Mouse (Mus musculus): ENCODE results near the gene Acp1. TPM values are rescaled to one million over a fixed set of nuclear protein-coding genes. Genes with fewer than 3 reads are reported as not detected.

Acp1 gene
- polyA plus RNA-seq, 1 experiment from 2014 or later: 238 TPM

DNA sequence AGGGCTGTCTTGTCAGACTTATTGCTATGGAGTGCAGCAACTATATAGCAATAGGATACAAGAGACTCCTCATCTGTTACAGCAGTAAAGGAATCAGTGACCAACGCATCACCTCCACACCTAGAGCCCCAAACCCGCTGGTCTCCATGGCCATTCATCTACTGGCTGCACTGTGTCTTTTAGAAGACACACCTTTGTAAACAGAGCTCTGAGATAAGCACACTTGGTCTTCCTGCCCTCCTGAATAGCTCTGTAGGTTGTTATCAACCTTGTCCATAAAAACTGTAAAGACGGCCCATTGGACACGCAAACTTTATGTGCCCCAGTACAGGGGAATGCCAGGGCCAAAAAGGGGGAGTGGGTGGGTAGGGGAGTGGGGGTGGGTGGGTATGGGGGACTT is 14.3 kb downstream of the Acp1 start:
- DNase-seq (ENCODE audit: low spot score): no peak
- Histone ChIP-seq H3K9me3 (no peaks in the 10 kb centered on the region), H3K4me1 (no peaks in the 10 kb centered on the region), H3K36me3 (replicated peaks) (peaks cover 57% of the 10 kb centered on the region), H3K4me3 (no peak overlapping the region), H3K27me3 (replicated peaks; ENCODE audit: low read depth, poor library complexity, severe bottlenecking) (no peaks in the 10 kb centered on the region), H3K27ac (replicated peaks) (no peak overlapping the region)
- 96% methylated on average over 4 of the region's 4 CpGs for WGBS

- WGBS: 86% methylated on average over 7 of the region's 7 CpGs
- DNase-seq (ENCODE audit: low spot score): no peak
Measured at GRCm38 (mm10) chr12:30891438-30891837, 20.0 kb downstream of the Acp1 start.

GRCm38 (mm10) chr12:30890067-30890466 is 21.3 kb downstream of the Acp1 start:
- peak; percentile 66 for DNase-seq (ENCODE audit: low spot score)
- H3K4me3 ChIP-seq: no peak overlapping the region
- 41% methylated on average over 5 of the region's 5 CpGs for WGBS
- no peaks in the 10 kb centered on the region for H3K9me3 ChIP-seq
- no peaks in the 10 kb centered on the region; the same call in 1 of the 2 replicates for H3K4me1 ChIP-seq
- H3K27ac ChIP-seq (replicated peaks): no peak overlapping the region
- H3K27me3 ChIP-seq (replicated peaks; ENCODE audit: low read depth, poor library complexity, severe bottlenecking): peaks cover 25% of the 10 kb centered on the region
- H3K36me3 ChIP-seq (replicated peaks): peaks cover 14% of the 10 kb centered on the region

More at GRCm38 (mm10) chr12:30891438-30891837, 20.0 kb downstream of the Acp1 start:
- Histone ChIP-seq H3K27me3 (replicated peaks; ENCODE audit: low read depth, poor library complexity, severe bottlenecking) (peaks cover 11% of the 10 kb centered on the region), H3K27ac (replicated peaks) (no peak overlapping the region), H3K36me3 (replicated peaks) (peaks cover 22% of the 10 kb centered on the region), H3K4me1 (no peaks in the 10 kb centered on the region), H3K9me3 (no peaks in the 10 kb centered on the region), H3K4me3 (no peak overlapping the region)

GRCm38 (mm10) chr12:30888003-30888402 is 23.4 kb downstream of the Acp1 start:
- Histone ChIP-seq H3K27ac (replicated peaks) (no peak overlapping the region), H3K27me3 (replicated peaks; ENCODE audit: low read depth, poor library complexity, severe bottlenecking) (peaks cover 45% of the 10 kb centered on the region), H3K4me3 (no peak overlapping the region), H3K4me1 (peaks cover 16% of the 10 kb centered on the region), H3K9me3 (no peaks in the 10 kb centered on the region), H3K36me3 (replicated peaks) (no peaks in the 10 kb centered on the region)
- 86% methylated on average over 4 of the region's 4 CpGs for WGBS
- DNase-seq (ENCODE audit: low spot score): no peak

GRCm38 (mm10) chr12:30885891-30886290 is 25.5 kb downstream of the Acp1 start:
- H3K27me3 ChIP-seq (replicated peaks; ENCODE audit: low read depth, poor library complexity, severe bottlenecking): peaks cover 63% of the 10 kb centered on the region
- no peaks in the 10 kb centered on the region for H3K36me3 ChIP-seq (replicated peaks)
- peaks cover 16% of the 10 kb centered on the region for H3K4me1 ChIP-seq
- no peak for DNase-seq (ENCODE audit: low spot score)
- H3K4me3 ChIP-seq: peak overlapping the region; percentile 72; the same call in 1 of the 2 replicates
- WGBS: 78% methylated on average over 6 of the region's 6 CpGs
- no peaks in the 10 kb centered on the region for H3K9me3 ChIP-seq
- H3K27ac ChIP-seq (replicated peaks): no peak overlapping the region

DNA sequence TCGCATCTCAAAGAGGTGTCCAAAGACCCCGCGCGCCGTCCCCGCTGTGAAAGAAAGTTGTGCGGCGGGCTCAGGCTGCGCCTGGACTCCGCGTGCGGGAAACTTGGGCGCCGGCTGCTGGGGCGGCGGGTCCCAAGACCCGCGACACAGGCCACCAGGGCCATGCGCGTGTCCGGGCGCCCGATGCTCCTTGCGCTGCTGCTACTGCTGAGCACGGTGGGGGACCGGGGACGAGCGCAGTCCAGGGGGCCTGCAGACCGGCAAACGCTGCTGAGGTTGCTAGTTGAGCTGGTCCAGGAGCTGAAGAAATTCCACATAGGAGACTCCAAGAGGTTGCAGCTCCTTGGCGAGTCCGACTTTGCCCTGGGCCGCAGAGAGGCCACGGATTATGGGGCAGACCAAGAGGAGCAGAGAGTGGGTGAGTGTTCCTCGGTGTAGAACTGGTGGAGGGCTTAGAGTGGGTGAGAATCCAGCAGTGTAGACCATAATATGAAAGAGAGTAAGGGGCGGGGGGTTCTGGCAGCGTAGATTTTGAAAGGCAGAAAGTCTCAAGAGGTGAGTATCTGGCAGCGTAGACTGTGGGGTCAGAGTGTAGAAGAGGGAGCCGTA is 26.7 kb downstream of the Acp1 start:
- no peaks in the 10 kb centered on the region for H3K36me3 ChIP-seq (replicated peaks)
- 8% methylated on average over 39 of the region's 39 CpGs for WGBS
- H3K4me3 ChIP-seq: peak overlapping the region; percentile 72
- peaks cover 71% of the 10 kb centered on the region for H3K27me3 ChIP-seq (replicated peaks; ENCODE audit: low read depth, poor library complexity, severe bottlenecking)
- H3K9me3 ChIP-seq: no peaks in the 10 kb centered on the region
- H3K27ac ChIP-seq (replicated peaks): peak overlapping the region; percentile 76
- DNase-seq (ENCODE audit: low spot score): peak; percentile 61
- peaks cover 16% of the 10 kb centered on the region for H3K4me1 ChIP-seq

DNA sequence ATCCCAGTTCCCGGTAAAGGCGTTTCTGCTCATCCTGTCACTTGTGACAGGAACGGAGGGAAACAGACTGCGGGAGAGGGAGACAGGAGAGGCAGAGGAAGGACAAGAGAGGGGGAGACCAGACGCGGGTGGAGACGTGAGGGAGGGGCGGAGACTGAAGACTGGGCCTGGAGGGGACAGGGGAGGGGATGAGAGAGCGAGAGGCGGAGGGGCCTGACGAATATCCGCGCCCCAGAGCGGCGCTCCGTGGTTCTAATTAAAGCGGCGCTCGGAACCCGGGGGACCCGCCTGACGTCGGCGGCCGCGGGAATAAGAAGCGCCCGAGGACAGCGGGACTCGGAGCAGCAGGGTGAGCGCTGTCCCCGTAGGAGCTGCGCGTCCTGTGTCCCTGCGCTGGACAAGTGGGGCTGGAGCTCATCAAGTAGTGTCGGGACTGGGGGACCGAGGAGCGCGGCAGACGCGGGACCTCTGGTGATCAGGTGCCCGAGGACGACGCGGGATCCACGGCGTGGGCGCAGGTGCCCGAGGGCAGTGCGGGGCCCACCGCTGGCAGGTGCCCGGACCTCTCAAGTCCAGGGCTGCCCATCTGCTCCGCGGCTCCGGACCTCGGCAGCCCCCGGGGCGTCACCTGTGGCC is 27.3 kb downstream of the Acp1 start, which contains the start of gene Alkal2:
Alkal2 (plus strand) TSS at position 337 of the 636 bp plus-strand sequence.
- peaks cover 16% of the 10 kb centered on the region for H3K4me1 ChIP-seq
- peak within 1 kb of the TSS; percentile 72 for H3K4me3 ChIP-seq
- DNase-seq (ENCODE audit: low spot score): peak; percentile 61
- H3K9me3 ChIP-seq: no peaks in the 10 kb centered on the region
- peaks cover 77% of the 10 kb centered on the region for H3K27me3 ChIP-seq (replicated peaks; ENCODE audit: low read depth, poor library complexity, severe bottlenecking)
- H3K27ac ChIP-seq (replicated peaks): peak within 1 kb of the TSS; percentile 76
- H3K36me3 ChIP-seq (replicated peaks): no peaks in the 10 kb centered on the region
- WGBS: under 1% methylated on average over 58 of the region's 58 CpGs

GRCm38 (mm10) chr12:30883592-30883985 is 27.8 kb downstream of the Acp1 start:
- Histone ChIP-seq H3K9me3 (no peaks in the 10 kb centered on the region), H3K27ac (replicated peaks) (no peak overlapping the region), H3K4me1 (peaks cover 16% of the 10 kb centered on the region), H3K27me3 (replicated peaks; ENCODE audit: low read depth, poor library complexity, severe bottlenecking) (peaks cover 77% of the 10 kb centered on the region), H3K36me3 (replicated peaks) (no peaks in the 10 kb centered on the region), H3K4me3 (peak overlapping the region; percentile 72)
- DNase-seq (ENCODE audit: low spot score): peak; percentile 19
- 15% methylated on average over 4 of the region's 4 CpGs for WGBS

GRCm38 (mm10) chr12:30879447-30879846 is 31.9 kb downstream of the Acp1 start:
- no peak for DNase-seq (ENCODE audit: low spot score)
- 74% methylated on average over 6 of the region's 6 CpGs for WGBS
- H3K9me3 ChIP-seq: no peaks in the 10 kb centered on the region
- H3K36me3 ChIP-seq (replicated peaks): no peaks in the 10 kb centered on the region
- no peak overlapping the region for H3K27ac ChIP-seq (replicated peaks)
- H3K27me3 ChIP-seq (replicated peaks; ENCODE audit: low read depth, poor library complexity, severe bottlenecking): peaks cover 46% of the 10 kb centered on the region
- no peak overlapping the region for H3K4me3 ChIP-seq
- H3K4me1 ChIP-seq: peaks cover 10% of the 10 kb centered on the region

DNA sequence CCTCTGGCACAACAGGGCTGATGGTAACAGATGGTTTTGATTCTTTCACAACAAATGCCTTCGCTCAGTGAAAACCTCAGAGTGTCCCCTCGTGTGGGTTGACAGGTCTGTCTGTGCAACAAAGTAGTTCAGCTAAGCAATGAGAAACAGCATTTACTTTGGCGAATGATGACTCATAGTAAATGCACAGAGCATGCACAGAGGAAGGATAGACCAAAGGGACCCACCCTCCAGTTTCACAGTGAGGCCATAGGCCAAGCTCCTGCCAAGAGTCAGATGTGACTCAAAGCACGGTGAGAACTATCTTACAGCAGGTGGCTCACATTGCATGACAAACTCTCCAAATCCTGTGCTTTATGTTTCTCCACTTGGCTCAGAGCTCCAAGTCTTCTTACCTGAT is 45.6 kb downstream of the Acp1 start:
- H3K4me3 ChIP-seq: no peak overlapping the region
- WGBS: 69% methylated on average over 4 of the region's 4 CpGs
- no peaks in the 10 kb centered on the region for H3K4me1 ChIP-seq

DNA sequence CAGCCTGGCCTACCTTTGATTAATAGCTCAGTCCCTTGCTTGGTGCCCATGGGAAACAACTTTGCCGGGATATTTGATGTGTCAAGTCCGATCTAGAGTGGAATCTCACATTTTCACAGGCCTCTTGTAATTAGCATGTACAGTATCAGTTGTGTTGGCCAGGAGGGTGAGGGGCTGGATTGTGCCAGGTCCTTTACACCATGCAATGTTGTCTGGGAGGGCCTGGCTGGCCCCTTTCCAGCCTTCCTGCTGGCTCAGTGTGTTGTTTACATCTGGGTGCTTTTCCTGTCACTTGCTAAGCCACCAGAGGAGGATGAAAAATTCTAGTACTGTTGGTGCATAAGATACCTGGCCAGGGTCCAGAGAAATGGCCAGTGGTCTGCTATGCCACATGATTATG is 47.0 kb downstream of the Acp1 start:
- 92% methylated on average over 2 of the region's 2 CpGs for WGBS
- H3K9me3 ChIP-seq: no peaks in the 10 kb centered on the region
- no peak for DNase-seq (ENCODE audit: low spot score)
- H3K4me1 ChIP-seq: no peaks in the 10 kb centered on the region
- H3K4me3 ChIP-seq: no peak overlapping the region
- no peaks in the 10 kb centered on the region for H3K27me3 ChIP-seq (replicated peaks; ENCODE audit: low read depth, poor library complexity, severe bottlenecking)
- no peaks in the 10 kb centered on the region for H3K36me3 ChIP-seq (replicated peaks)
- no peak overlapping the region for H3K27ac ChIP-seq (replicated peaks)

More for the DNA sequence above, 45.6 kb downstream of the Acp1 start:
- H3K9me3 ChIP-seq: no peaks in the 10 kb centered on the region
- no peak overlapping the region for H3K27ac ChIP-seq (replicated peaks)
- no peak for DNase-seq (ENCODE audit: low spot score)
- no peaks in the 10 kb centered on the region for H3K36me3 ChIP-seq (replicated peaks)
- no peaks in the 10 kb centered on the region for H3K27me3 ChIP-seq (replicated peaks; ENCODE audit: low read depth, poor library complexity, severe bottlenecking)

DNA sequence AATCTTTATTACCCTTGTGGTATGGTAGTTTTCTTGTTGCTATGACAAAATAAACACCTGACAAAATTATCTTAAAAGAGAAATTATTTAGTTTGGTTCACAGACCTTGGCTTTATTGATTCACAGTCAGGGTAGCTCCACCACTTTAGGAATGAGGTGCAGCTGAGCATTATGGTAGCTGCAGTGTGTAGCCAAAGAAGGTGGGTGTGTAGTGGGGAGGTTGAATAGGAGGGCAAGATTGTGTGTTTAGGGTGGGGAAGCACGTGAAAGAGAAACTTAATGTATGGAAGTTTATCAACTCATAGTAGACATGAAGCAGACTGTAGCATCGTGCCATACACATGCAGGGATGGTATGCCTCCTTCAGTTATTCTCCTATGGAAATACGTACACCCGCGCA is 55.2 kb downstream of the Acp1 start:
- H3K27ac ChIP-seq (replicated peaks): no peak overlapping the region
- H3K36me3 ChIP-seq (replicated peaks): no peaks in the 10 kb centered on the region
- no peaks in the 10 kb centered on the region for H3K4me1 ChIP-seq
- no peak overlapping the region for H3K4me3 ChIP-seq
- DNase-seq (ENCODE audit: low spot score): no peak
- no peaks in the 10 kb centered on the region for H3K27me3 ChIP-seq (replicated peaks; ENCODE audit: low read depth, poor library complexity, severe bottlenecking)
- no peaks in the 10 kb centered on the region for H3K9me3 ChIP-seq
- WGBS: 92% methylated on average over 5 of the region's 5 CpGs

Measured in embryonic facial prominence, embryonic 10.5 days (tissue).